Mouse (Mus musculus) neural tube, embryonic 11.5 days (tissue): ENCODE measurements at regions not wholly inside any gene's neighbourhood (a gene's known extent, or its start where the extent isn't known, plus 50 kb on each side); places are given as distances from the start of the nearest gene placed in this dataset.

Experiments
- ATAC-seq: fragments of 200-750 bp; cut with Nextera tagmentation; 2 replicates; pipeline ENCODE4 v1.8.0; 2017; ENCODE audit warnings: moderate number of reproducible peaks, mild to moderate bottlenecking, moderate TSS enrichment, moderate library complexity; ENCODE audit not compliant: insufficient read depth, low FRiP score, low TSS enrichment
- DNase-seq: peaks from one replicate; pipeline ENCODE4 v3.0.0-alpha.2; 2015; ENCODE audit warnings: low spot score
- H3K27ac ChIP-seq: fragments of 300-500 bp; sonication (generic); 2 replicates; pipeline ENCODE4 v1.5.1; 2014; ENCODE audit warnings: low read depth, mild to moderate bottlenecking, low read length
- H3K27me3 ChIP-seq: fragments of 300-500 bp; sonication (generic); 2 replicates; pipeline ENCODE4 v1.6.1; 2014; ENCODE audit warnings: mild to moderate bottlenecking, low read length, mixed read lengths; ENCODE audit not compliant: control insufficient read depth, insufficient read depth
- H3K36me3 ChIP-seq: fragments of 300-500 bp; sonication (generic); 2 replicates; pipeline ENCODE4 v1.6.1; 2014; ENCODE audit warnings: mild to moderate bottlenecking, low read length, moderate library complexity, mixed read lengths; ENCODE audit not compliant: control insufficient read depth, insufficient read depth
- H3K4me1 ChIP-seq: fragments of 300-500 bp; sonication (generic); 2 replicates; pipeline ENCODE4 v1.6.1; 2014; ENCODE audit warnings: low read length, mixed read lengths; ENCODE audit not compliant: control insufficient read depth, insufficient read depth
- H3K4me2 ChIP-seq: fragments of 300-500 bp; sonication (generic); 2 replicates; pipeline ENCODE4 v1.6.1; 2014; ENCODE audit warnings: low read depth, mild to moderate bottlenecking, moderate library complexity
- H3K4me3 ChIP-seq: fragments of 300-500 bp; sonication (generic); 2 replicates; pipeline ENCODE4 v1.5.1; 2014; ENCODE audit warnings: low read depth, low read length
- H3K9ac ChIP-seq: fragments of 300-500 bp; sonication (generic); 2 replicates; pipeline ENCODE4 v1.6.1; 2014; ENCODE audit warnings: mild to moderate bottlenecking, low read length
- H3K9me3 ChIP-seq: fragments of 300-500 bp; sonication (generic); 2 replicates; pipeline ENCODE4 v1.6.1; 2016; ENCODE audit warnings: low read length; ENCODE audit not compliant: control insufficient read depth
- WGBS: fragments of 180-500 bp; shearing (Covaris S2); extraction: QIAGEN DNeasy Blood & Tissue Kit; methylation state at CpG from one replicate; pipeline ENCODE4 v1.1.7; 2014; 5-methylcytosine and 5-hydroxymethylcytosine counted together

GRCm38 (mm10) chrX:167067918-167068317 lies 141.2 kb downstream of the Tmsb4x start:
- Histone ChIP-seq H3K9ac (no peak overlapping the region), H3K4me2 (no peak overlapping the region), H3K9me3 (no peaks in the 10 kb centered on the region), H3K27me3 (0 out of 2 replicates have a peak, but pooled peaks cover 5% of the 10 kb centered on the region), H3K36me3 (no peaks in the 10 kb centered on the region), H3K27ac (no peak overlapping the region), H3K4me1 (no peaks in the 10 kb centered on the region), H3K4me3 (no peak overlapping the region)
- ATAC-seq: no peak
- WGBS: 62% methylated on average over 3 of the region's 3 CpGs
- no peak for DNase-seq

GRCm38 (mm10) chrX:167063881-167064280 lies 145.2 kb downstream of the Tmsb4x start:
- Histone ChIP-seq H3K9me3 (no peaks in the 10 kb centered on the region), H3K27me3 (0 out of 2 replicates have a peak, but pooled peaks cover 5% of the 10 kb centered on the region)
- no peak for DNase-seq

GRCm38 (mm10) chrX:167052456-167052855 lies 156.7 kb downstream of the Tmsb4x start:
- no peaks in the 10 kb centered on the region for H3K4me1 ChIP-seq
- DNase-seq: no peak
- ATAC-seq: no peak
- peaks cover 2% of the 10 kb centered on the region; the same call in 1 of the 2 replicates for H3K27me3 ChIP-seq
- no peak overlapping the region for H3K4me2 ChIP-seq
- H3K9me3 ChIP-seq: no peaks in the 10 kb centered on the region
- WGBS: 82% methylated on average over 10 of the region's 10 CpGs
- no peaks in the 10 kb centered on the region for H3K36me3 ChIP-seq
- H3K4me3 ChIP-seq: no peak overlapping the region
- H3K27ac ChIP-seq: no peak overlapping the region
- H3K9ac ChIP-seq: no peak overlapping the region

More at GRCm38 (mm10) chrX:167063881-167064280, 145.2 kb downstream of the Tmsb4x start:
- WGBS: 47% methylated on average over 4 of the region's 4 CpGs
- Histone ChIP-seq H3K27ac (no peak overlapping the region), H3K4me2 (no peak overlapping the region), H3K9ac (no peak overlapping the region), H3K36me3 (no peaks in the 10 kb centered on the region), H3K4me3 (no peak overlapping the region), H3K4me1 (no peaks in the 10 kb centered on the region)
- no peak for ATAC-seq

GRCm38 (mm10) chrX:167050066-167050465 lies 159.0 kb downstream of the Tmsb4x start:
- no peaks in the 10 kb centered on the region for H3K4me1 ChIP-seq
- no peak overlapping the region for H3K27ac ChIP-seq
- H3K4me2 ChIP-seq: no peak overlapping the region
- no peak overlapping the region for H3K9ac ChIP-seq
- DNase-seq: no peak
- no peak for ATAC-seq
- H3K36me3 ChIP-seq: no peaks in the 10 kb centered on the region
- 82% methylated on average over 4 of the region's 4 CpGs for WGBS
- no peaks in the 10 kb centered on the region for H3K9me3 ChIP-seq
- no peak overlapping the region for H3K4me3 ChIP-seq
- peaks cover 2% of the 10 kb centered on the region; the same call in 1 of the 2 replicates for H3K27me3 ChIP-seq

GRCm38 (mm10) chrX:167049191-167049968 lies 159.7 kb downstream of the Tmsb4x start:
- Histone ChIP-seq H3K9me3 (no peaks in the 10 kb centered on the region), H3K9ac (no peak overlapping the region), H3K27me3 (peaks cover 2% of the 10 kb centered on the region; the same call in 1 of the 2 replicates), H3K27ac (no peak overlapping the region), H3K4me1 (no peaks in the 10 kb centered on the region), H3K4me3 (no peak overlapping the region), H3K4me2 (no peak overlapping the region), H3K36me3 (no peaks in the 10 kb centered on the region)
- 74% methylated on average over 5 of the region's 5 CpGs for WGBS
- peak; percentile 20 for DNase-seq
- peak; percentile 61 for ATAC-seq

GRCm38 (mm10) chrX:167037971-167038370 lies 171.1 kb downstream of the Tmsb4x start:
- DNase-seq: no peak
- no peaks in the 10 kb centered on the region for H3K9me3 ChIP-seq
- no peak overlapping the region for H3K4me2 ChIP-seq
- ATAC-seq: no peak
- no peaks in the 10 kb centered on the region for H3K27me3 ChIP-seq
- H3K27ac ChIP-seq: no peak overlapping the region
- no peaks in the 10 kb centered on the region for H3K36me3 ChIP-seq
- H3K4me3 ChIP-seq: no peak overlapping the region
- H3K9ac ChIP-seq: no peak overlapping the region
- no peaks in the 10 kb centered on the region for H3K4me1 ChIP-seq

GRCm38 (mm10) chrX:167036355-167036754 lies 172.8 kb downstream of the Tmsb4x start:
- Histone ChIP-seq H3K27me3 (no peaks in the 10 kb centered on the region), H3K27ac (no peak overlapping the region), H3K9me3 (no peaks in the 10 kb centered on the region), H3K9ac (no peak overlapping the region), H3K4me1 (no peaks in the 10 kb centered on the region), H3K36me3 (no peaks in the 10 kb centered on the region), H3K4me3 (no peak overlapping the region), H3K4me2 (no peak overlapping the region)
- 44% methylated on average over 1 of the region's 1 CpGs for WGBS
- no peak for DNase-seq
- no peak for ATAC-seq

GRCm38 (mm10) chrX:167035639-167036038 lies 173.5 kb downstream of the Tmsb4x start:
- no peak overlapping the region for H3K4me2 ChIP-seq
- H3K4me1 ChIP-seq: no peaks in the 10 kb centered on the region
- no peak overlapping the region for H3K4me3 ChIP-seq
- no peak overlapping the region for H3K27ac ChIP-seq
- no peak for ATAC-seq
- H3K9ac ChIP-seq: no peak overlapping the region
- DNase-seq: no peak
- no peaks in the 10 kb centered on the region for H3K27me3 ChIP-seq
- no peaks in the 10 kb centered on the region for H3K36me3 ChIP-seq
- no peaks in the 10 kb centered on the region for H3K9me3 ChIP-seq

- Histone ChIP-seq H3K36me3 (no peaks in the 10 kb centered on the region), H3K27ac (no peak overlapping the region), H3K27me3 (no peaks in the 10 kb centered on the region), H3K4me2 (no peak overlapping the region), H3K9ac (no peak overlapping the region), H3K4me1 (no peaks in the 10 kb centered on the region), H3K4me3 (no peak overlapping the region), H3K9me3 (no peaks in the 10 kb centered on the region)
- ATAC-seq (no peak), DNase-seq (no peak)
- 81% methylated on average over 2 of the region's 2 CpGs for WGBS
Observed at GRCm38 (mm10) chrX:167033091-167033490, 176.0 kb downstream of the Tmsb4x start.
